Comparison of ENCODE assay signal across 8 mouse cellular contexts in the genomic region with DNA sequence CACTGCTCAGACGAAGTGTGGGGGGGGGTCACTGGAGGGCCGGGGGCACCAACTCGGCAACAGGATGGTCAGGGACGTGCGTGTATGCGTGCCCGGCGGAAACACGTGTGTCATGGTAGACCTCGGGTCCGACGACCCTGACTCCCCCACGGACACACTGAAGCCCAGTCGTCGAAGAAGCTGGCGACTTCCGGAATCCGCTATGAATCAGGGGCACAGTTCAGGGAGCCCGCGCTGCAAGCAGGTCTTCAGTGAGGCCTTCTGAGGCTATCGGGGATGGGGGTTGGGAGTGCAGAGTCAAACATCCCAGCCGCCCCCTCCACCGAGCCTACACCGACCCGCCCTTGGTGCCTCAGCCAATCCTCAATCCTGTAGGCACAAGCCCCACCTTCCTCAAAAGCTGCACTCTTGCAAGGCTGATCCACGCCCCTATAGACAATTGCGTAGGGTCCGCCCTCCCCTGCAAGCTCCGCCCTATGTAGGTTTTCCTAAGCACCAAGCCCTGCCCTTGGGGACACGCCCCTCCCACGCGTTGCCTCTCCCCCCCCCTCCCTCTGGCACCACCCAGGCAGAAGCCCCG. TPM values are rescaled to one million over a fixed set of nuclear protein-coding genes. Genes with fewer than 3 reads are reported as not detected.
A peak's percentile ranks its signal among the peaks of the same experiment; 100 is the strongest.
DNase-seq lines count a peak whose midpoint lies in the region; ATAC-seq and TF ChIP-seq lines count a peak whose summit lies in the region.

No protein-coding gene starts in this region.

- H3K27ac ChIP-seq in forebrain, embryonic 16.5 days (ENCODE audit: low read length), result peak overlapping the region; percentile 99
- peak overlapping the region; percentile 100 for H3K27ac ChIP-seq in lung, embryonic 16.5 days (ENCODE audit: low read length)

- peak overlapping the region; percentile 88 for H3K9ac ChIP-seq in forebrain, embryonic 16.5 days (replicated peaks; ENCODE audit: low read depth, low read length)
- H3K9ac ChIP-seq in lung, embryonic 16.5 days (ENCODE audit: low read length), result peak overlapping the region; percentile 76

- DNase-seq in G1E (ENCODE audit: low spot score), result peak; percentile 97
- peak; percentile 87 to 98 for DNase-seq in cerebellum, adult 18-20 months
- DNase-seq in heart, postnatal 4 days, result peak; percentile 94
- DNase-seq in layer of hippocampus, adult 9-10 months (ENCODE audit: low spot score), result peak; percentile 91
- peak; percentile 69 for DNase-seq in ovary, postnatal 10 days (ENCODE audit: low spot score)
- DNase-seq in thymus, postnatal 10 days (ENCODE audit: low spot score in 2 of 2), result peak; percentile 91 to 98

- TF ChIP-seq CTCF in G1E (IDR thresholded peaks at IDR 0.05; ENCODE audit: low read depth, low read length), result no peak

- 0% methylated on average over 30 of the region's 33 CpGs for WGBS in forebrain, embryonic 16.5 days
- under 1% methylated on average over 33 of the region's 33 CpGs for WGBS in lung, embryonic 16.5 days

- peak; percentile 96 for ATAC-seq in G1E (ENCODE audit: extremely low read depth, insufficient number of reproducible peaks, low FRiP score, poor library complexity, severe bottlenecking)
- peak; percentile 93 for ATAC-seq in forebrain, embryonic 16.5 days
- peak; percentile 95 for ATAC-seq in lung, embryonic 16.5 days (ENCODE audit: low read depth)

- H3K4me3 ChIP-seq in G1E (ENCODE audit: low read depth, low read length), result peak overlapping the region; percentile 76
- peak overlapping the region; percentile 95 for H3K4me3 ChIP-seq in forebrain, embryonic 16.5 days (replicated peaks; ENCODE audit: low read length)
- peak overlapping the region; percentile 90 for H3K4me3 ChIP-seq in lung, embryonic 16.5 days (ENCODE audit: low read length)

- H3K36me3 ChIP-seq in G1E (replicated peaks), result peaks cover 35% of the 10 kb centered on the region
- H3K36me3 ChIP-seq in forebrain, embryonic 16.5 days (ENCODE audit: control insufficient read depth, insufficient read depth), result peaks cover 7% of the 10 kb centered on the region; the same call in 1 of the 2 replicates
- H3K36me3 ChIP-seq in lung, embryonic 16.5 days (ENCODE audit: control insufficient read depth, insufficient read depth, low read length), result peaks cover 12% of the 10 kb centered on the region

- no peaks in the 10 kb centered on the region for H3K9me3 ChIP-seq in G1E (replicated peaks)
- H3K9me3 ChIP-seq in forebrain, embryonic 16.5 days (ENCODE audit: control insufficient read depth, low read length), result no peaks in the 10 kb centered on the region
- no peaks in the 10 kb centered on the region for H3K9me3 ChIP-seq in lung, embryonic 16.5 days (ENCODE audit: control insufficient read depth, low read length)

- H3K27me3 ChIP-seq in G1E (ENCODE audit: insufficient read depth, low read length), result no peaks in the 10 kb centered on the region
- H3K27me3 ChIP-seq in forebrain, embryonic 16.5 days (replicated peaks; ENCODE audit: control insufficient read depth, insufficient read depth, low read length), result no peaks in the 10 kb centered on the region
- H3K27me3 ChIP-seq in lung, embryonic 16.5 days (ENCODE audit: control insufficient read depth, insufficient read depth, low read depth, low read length), result no peaks in the 10 kb centered on the region

- peaks cover 46% of the 10 kb centered on the region for H3K4me1 ChIP-seq in G1E (ENCODE audit: insufficient read depth, low read depth, low read length)
- peaks cover 30% of the 10 kb centered on the region for H3K4me1 ChIP-seq in forebrain, embryonic 16.5 days (replicated peaks; ENCODE audit: control insufficient read depth, insufficient read depth, low read length)
- peaks cover 19% of the 10 kb centered on the region for H3K4me1 ChIP-seq in lung, embryonic 16.5 days (replicated peaks; ENCODE audit: control insufficient read depth, insufficient read depth, low read length)

- H3K4me2 ChIP-seq in forebrain, embryonic 16.5 days (ENCODE audit: low read length), result peak overlapping the region; percentile 97
- peak overlapping the region; percentile 74 for H3K4me2 ChIP-seq in lung, embryonic 16.5 days (ENCODE audit: low read depth, low read length)

RNA-seq across cellular contexts. Expression of gene Prr12, which starts 1.3 kb away (rescaled TPM):
- 36.7 and 42.4 TPM in 2 replicates for total RNA-seq in G1E (2014; fragmentation: Nextera tagmentation)
- 1.6 and 2.0 TPM in 2 replicates for total RNA-seq in G1E (2017)
- 91.6 and 98.4 TPM in 2 replicates for polyA plus RNA-seq in G1E (2012)
- 15.2 and 17.3 TPM in 2 replicates for polyA plus RNA-seq in forebrain, embryonic 16.5 days (2015; fragmentation: Nextera tagmentation; extraction: Ambion mirVana)
- total RNA-seq in heart, postnatal 4 days (2021), result 10 to 100 TPM; 35.4 to 36.7 TPM
- polyA plus RNA-seq in lung, embryonic 16.5 days (2015; fragmentation: Nextera tagmentation; extraction: Ambion mirVana), result 9.2 TPM in 2 replicates

RNA-seq across cellular contexts. Expression of gene Nosip, which starts 8.2 kb away (rescaled TPM):
- 43.6 and 49.1 TPM in 2 replicates for total RNA-seq in G1E (2014; fragmentation: Nextera tagmentation)
- 38.9 and 49.4 TPM in 2 replicates for total RNA-seq in G1E (2017)
- polyA plus RNA-seq in G1E (2012), result 104 and 110 TPM in 2 replicates
- polyA plus RNA-seq in forebrain, embryonic 16.5 days (2015; fragmentation: Nextera tagmentation; extraction: Ambion mirVana), result 60.8 and 65.7 TPM in 2 replicates
- 10 to 100 TPM; 31.7 to 34.6 TPM for total RNA-seq in heart, postnatal 4 days (2021)
- 72.5 and 77.8 TPM in 2 replicates for polyA plus RNA-seq in lung, embryonic 16.5 days (2015; fragmentation: Nextera tagmentation; extraction: Ambion mirVana)

RNA-seq across cellular contexts. Expression of gene Prrg2, which starts 8.5 kb away (rescaled TPM):
- total RNA-seq in G1E (2014; fragmentation: Nextera tagmentation), result 11.5 and 17.8 TPM in 2 replicates
- total RNA-seq in G1E (2017), result 6.8 and 9.5 TPM in 2 replicates
- 34.7 and 38.8 TPM in 2 replicates for polyA plus RNA-seq in G1E (2012)
- polyA plus RNA-seq in forebrain, embryonic 16.5 days (2015; fragmentation: Nextera tagmentation; extraction: Ambion mirVana), result 13.3 and 13.6 TPM in 2 replicates
- total RNA-seq in heart, postnatal 4 days (2021), result 10 to 100 TPM in 1 of 2 experiments, 1 to 10 TPM in 1; 9.5 to 10.2 TPM
- 28.7 and 31.9 TPM in 2 replicates for polyA plus RNA-seq in lung, embryonic 16.5 days (2015; fragmentation: Nextera tagmentation; extraction: Ambion mirVana)

RNA-seq across cellular contexts. Expression of gene Rras, which starts 36.3 kb away (rescaled TPM):
- total RNA-seq in G1E (2014; fragmentation: Nextera tagmentation), result 16.3 and 22.1 TPM in 2 replicates
- 3.1 and 3.2 TPM in 2 replicates for total RNA-seq in G1E (2017)
- polyA plus RNA-seq in G1E (2012), result 5.6 and 6.9 TPM in 2 replicates
- 10.1 and 12.0 TPM in 2 replicates for polyA plus RNA-seq in forebrain, embryonic 16.5 days (2015; fragmentation: Nextera tagmentation; extraction: Ambion mirVana)
- 10 to 100 TPM; 71.2 to 73.4 TPM for total RNA-seq in heart, postnatal 4 days (2021)
- 54.6 and 59.7 TPM in 2 replicates for polyA plus RNA-seq in lung, embryonic 16.5 days (2015; fragmentation: Nextera tagmentation; extraction: Ambion mirVana)

RNA-seq across cellular contexts. Expression of gene Scaf1, which starts 37.9 kb away (rescaled TPM):
- total RNA-seq in G1E (2014; fragmentation: Nextera tagmentation) (66.0 and 111 TPM in 2 replicates), G1E (2017) (11.3 and 13.5 TPM in 2 replicates)
- 203 and 244 TPM in 2 replicates for polyA plus RNA-seq in G1E (2012)
- polyA plus RNA-seq in forebrain, embryonic 16.5 days (2015; fragmentation: Nextera tagmentation; extraction: Ambion mirVana), result 42.1 and 44.3 TPM in 2 replicates
- total RNA-seq in heart, postnatal 4 days (2021), result 10 to 100 TPM; 78.5 to 80.3 TPM
- 28.9 and 30.7 TPM in 2 replicates for polyA plus RNA-seq in lung, embryonic 16.5 days (2015; fragmentation: Nextera tagmentation; extraction: Ambion mirVana)

Comparison
In these comparisons a context has a peak if more than half of its experiments do, and no peak if none do; other contexts are left out.
1. Peak in every context shown above with its lines: DNase-seq, ATAC-seq, H3K4me3 ChIP-seq and H3K27ac ChIP-seq.